Mouse (Mus musculus): Measurements from ENCODE around the gene Trmt61a. TPM values are rescaled to one million over a fixed set of nuclear protein-coding genes. Genes with fewer than 3 reads are reported as not detected.
"Not testable (repeated sequence)": the region's sequence is repeated elsewhere in the genome, so short reads cannot be mapped to it uniquely, and the experiment has no call there.

Gene Trmt61a
- total RNA-seq, 2 experiments from 2014 or later: 16.3 to 20.1 TPM

- DNase-seq (ENCODE audit: low spot score in 2 of 2): peak in 1 of 2 experiments; percentile 68
Observed at GRCm38 (mm10) chr12:111696239-111696638, 18.3 kb downstream of the Trmt61a start.

GRCm38 (mm10) chr12:111697708-111698107 is 19.8 kb downstream of the Trmt61a start:
- no peak for DNase-seq (ENCODE audit: low spot score in 2 of 2)

GRCm38 (mm10) chr12:111698346-111698913 is 20.5 kb downstream of the Trmt61a start:
- DNase-seq (ENCODE audit: low spot score in 2 of 2): no peak

GRCm38 (mm10) chr12:111699542-111699941 is 21.6 kb downstream of the Trmt61a start:
- no peak for DNase-seq (ENCODE audit: low spot score in 2 of 2)

- no peak for DNase-seq (ENCODE audit: low spot score in 2 of 2)
Observed at GRCm38 (mm10) chr12:111700920-111701458, 23.1 kb downstream of the Trmt61a start.

GRCm38 (mm10) chr12:111703301-111703700 is 25.4 kb downstream of the Trmt61a start:
- no peak for DNase-seq (ENCODE audit: low spot score in 2 of 2)

GRCm38 (mm10) chr12:111704609-111705008 is 26.7 kb downstream of the Trmt61a start:
- no peak for DNase-seq (ENCODE audit: low spot score in 2 of 2)

- no peak for DNase-seq (ENCODE audit: low spot score in 2 of 2)
Observed at GRCm38 (mm10) chr12:111705186-111705973, 27.5 kb downstream of the Trmt61a start.

- DNase-seq (ENCODE audit: low spot score in 2 of 2): no peak
Observed at GRCm38 (mm10) chr12:111708181-111708580, 30.3 kb downstream of the Trmt61a start.

GRCm38 (mm10) chr12:111710091-111710490 is 32.2 kb downstream of the Trmt61a start:
- no peak for DNase-seq (ENCODE audit: low spot score in 2 of 2)

- peak in 1 of 2 experiments; percentile 42 for DNase-seq (ENCODE audit: low spot score in 2 of 2)
Observed at GRCm38 (mm10) chr12:111712476-111712875, 34.6 kb downstream of the Trmt61a start.

- DNase-seq (ENCODE audit: low spot score in 2 of 2): peak; percentile 87 to 90
Observed at GRCm38 (mm10) chr12:111713004-111713651, 35.2 kb downstream of the Trmt61a start, which contains the start of the genes Bag5 and Apopt1. Gene Bag5, minus strand, starts transcription at chr12:111713257. Gene Apopt1, plus strand, starts transcription at chr12:111713261.

- DNase-seq (ENCODE audit: low spot score in 2 of 2): not testable (repeated sequence)
Observed at GRCm38 (mm10) chr12:111713880-111714279, 36.0 kb downstream of the Trmt61a start.

GRCm38 (mm10) chr12:111716505-111716904 is 38.6 kb downstream of the Trmt61a start:
- no peak for DNase-seq (ENCODE audit: low spot score in 2 of 2)

GRCm38 (mm10) chr12:111718656-111719055 is 40.8 kb downstream of the Trmt61a start:
- no peak for DNase-seq (ENCODE audit: low spot score in 2 of 2)

- no peak for DNase-seq (ENCODE audit: low spot score in 2 of 2)
Observed at GRCm38 (mm10) chr12:111720222-111720621, 42.3 kb downstream of the Trmt61a start.

GRCm38 (mm10) chr12:111722654-111723053 is 44.7 kb downstream of the Trmt61a start:
- DNase-seq (ENCODE audit: low spot score in 2 of 2): peak in 1 of 2 experiments; percentile 58

- no peak for DNase-seq (ENCODE audit: low spot score in 2 of 2)
Observed at GRCm38 (mm10) chr12:111724638-111725337, 46.9 kb downstream of the Trmt61a start.

GRCm38 (mm10) chr12:111725338-111726121 is 47.6 kb downstream of the Trmt61a start:
- DNase-seq (ENCODE audit: low spot score in 2 of 2): no peak

GRCm38 (mm10) chr12:111726122-111726463 is 48.2 kb downstream of the Trmt61a start:
- no peak for DNase-seq (ENCODE audit: low spot score in 2 of 2)

Measured in adrenal gland, adult 18-20 months (tissue).